Mouse (Mus musculus) thymus, postnatal 25 days (tissue): ENCODE measurements around the gene Mettl6.

ENCODE experiments used
- DNase-seq: peaks from one replicate; pipeline ENCODE4 v3.0.0; 2022

Gene Mettl6

GRCm38 (mm10) chr14:31494975-31495455 is at the start of gene Mettl6:
Gene Mettl6 (minus strand): TSS chr14:31495040.
- DNase-seq: peak; percentile 91

GRCm38 (mm10) chr14:31543885-31544442 is 49.1 kb upstream of the Mettl6 start:
- no peak for DNase-seq

GRCm38 (mm10) chr14:31537298-31537697 is 42.5 kb upstream of the Mettl6 start:
- no peak for DNase-seq

GRCm38 (mm10) chr14:31532656-31533055 is 37.8 kb upstream of the Mettl6 start:
- DNase-seq: no peak

GRCm38 (mm10) chr14:31531506-31532148 is 36.8 kb upstream of the Mettl6 start:
- DNase-seq: peak; percentile 89

GRCm38 (mm10) chr14:31530847-31531246 is 36.0 kb upstream of the Mettl6 start:
- DNase-seq: no peak

- DNase-seq: no peak
These were observed 30.4 kb upstream of the Mettl6 start for GRCm38 (mm10) chr14:31525040-31525810.

- peak; percentile 63 for DNase-seq
These were observed 26.5 kb upstream of the Mettl6 start for GRCm38 (mm10) chr14:31521318-31521717.

- DNase-seq: no peak
These were observed 24.3 kb upstream of the Mettl6 start for GRCm38 (mm10) chr14:31519165-31519564.

GRCm38 (mm10) chr14:31515895-31516294 is 21.1 kb upstream of the Mettl6 start:
- DNase-seq: no peak

- no peak for DNase-seq
These were observed 15.5 kb upstream of the Mettl6 start for GRCm38 (mm10) chr14:31510322-31510721.

- DNase-seq: no peak
These were observed 15.1 kb upstream of the Mettl6 start for GRCm38 (mm10) chr14:31509911-31510310.

GRCm38 (mm10) chr14:31506456-31506855 is 11.6 kb upstream of the Mettl6 start:
- DNase-seq: no peak

- no peak for DNase-seq
These were observed 8.6 kb upstream of the Mettl6 start for GRCm38 (mm10) chr14:31503406-31503805.

GRCm38 (mm10) chr14:31499526-31499925 is 4.7 kb upstream of the Mettl6 start:
- DNase-seq: no peak

GRCm38 (mm10) chr14:31496241-31496646 is 1.4 kb upstream of the Mettl6 start:
- no peak for DNase-seq

GRCm38 (mm10) chr14:31495538-31495937 is 698 bp upstream of the Mettl6 start:
- no peak for DNase-seq

- peak; percentile 63 for DNase-seq
These were observed 378 bp downstream of the Mettl6 start, which contains the start of gene Eaf1 for GRCm38 (mm10) chr14:31494349-31494974. Gene Eaf1 (plus strand): TSS chr14:31494399.

- DNase-seq: no peak
These were observed 939 bp downstream of the Mettl6 start for GRCm38 (mm10) chr14:31493901-31494300.

- DNase-seq: no peak
These were observed 6.8 kb downstream of the Mettl6 start for GRCm38 (mm10) chr14:31488055-31488454.

GRCm38 (mm10) chr14:31486465-31486864 is 8.4 kb downstream of the Mettl6 start:
- no peak for DNase-seq

- DNase-seq: no peak
These were observed 12.4 kb downstream of the Mettl6 start for GRCm38 (mm10) chr14:31482417-31482816.

- no peak for DNase-seq
These were observed 21.5 kb downstream of the Mettl6 start for GRCm38 (mm10) chr14:31473297-31473696.
